Mouse (Mus musculus) liver, embryonic 14.5 days (tissue): ENCODE results near the gene Pga5.

Experiments used
- CTCF ChIP-seq: IDR thresholded peaks from 2 replicates; pipeline ENCODE4 v1.5.1; 2016; ENCODE audit warnings: antibody characterized with exemption, low read depth, control low read depth
- EP300 ChIP-seq: IDR thresholded peaks from 2 replicates; pipeline ENCODE4 v1.6.1; 2016; ENCODE audit warnings: antibody characterized with exemption, low read depth

- TF ChIP-seq CTCF (no peak), EP300 (no peak)
Measured at GRCm38 (mm10) chr19:10708900-10709299, 31.0 kb upstream of the Pga5 start.
